Mouse (Mus musculus) cerebellum, postnatal 36 days (tissue): ENCODE measurements around the gene Syt2.

Experiments used
- DNase-seq, 2 experiments: peaks; one replicate each; pipeline ENCODE4 v3.0.0; 2021 to 2022; ENCODE audit warnings: mixed read lengths in 2 of 2

The Syt2 gene

DNA sequence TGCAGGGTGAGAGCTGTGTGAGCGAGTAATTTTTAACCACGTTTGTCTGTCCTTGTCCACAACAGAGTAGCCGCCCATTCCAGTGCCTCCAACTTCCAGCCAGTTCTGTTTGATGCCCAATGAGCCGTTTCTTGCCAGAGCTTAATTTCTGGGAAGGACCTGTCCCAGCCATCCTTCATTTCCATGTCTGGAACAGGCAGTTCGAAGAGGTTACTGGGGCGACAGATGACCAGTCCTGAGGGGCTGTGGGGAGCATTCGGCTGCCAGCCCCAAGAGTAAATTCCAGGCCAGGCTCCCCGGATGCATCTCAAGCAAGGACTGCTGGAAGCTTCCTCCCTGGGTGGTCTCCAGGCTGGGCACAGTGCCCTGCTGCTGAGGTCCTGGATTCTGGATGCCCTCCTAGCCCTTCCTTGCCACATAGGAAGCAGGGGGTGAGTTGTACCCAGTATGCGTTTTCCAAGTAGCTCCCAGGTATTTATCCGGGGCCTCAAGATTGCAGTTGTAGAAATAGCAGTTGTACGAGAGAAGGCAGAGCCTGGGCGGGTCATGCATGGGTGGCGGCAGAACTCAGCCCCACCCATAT is 4.9 kb downstream of the Syt2 start:
- DNase-seq, result peak; percentile 48 to 54

DNA sequence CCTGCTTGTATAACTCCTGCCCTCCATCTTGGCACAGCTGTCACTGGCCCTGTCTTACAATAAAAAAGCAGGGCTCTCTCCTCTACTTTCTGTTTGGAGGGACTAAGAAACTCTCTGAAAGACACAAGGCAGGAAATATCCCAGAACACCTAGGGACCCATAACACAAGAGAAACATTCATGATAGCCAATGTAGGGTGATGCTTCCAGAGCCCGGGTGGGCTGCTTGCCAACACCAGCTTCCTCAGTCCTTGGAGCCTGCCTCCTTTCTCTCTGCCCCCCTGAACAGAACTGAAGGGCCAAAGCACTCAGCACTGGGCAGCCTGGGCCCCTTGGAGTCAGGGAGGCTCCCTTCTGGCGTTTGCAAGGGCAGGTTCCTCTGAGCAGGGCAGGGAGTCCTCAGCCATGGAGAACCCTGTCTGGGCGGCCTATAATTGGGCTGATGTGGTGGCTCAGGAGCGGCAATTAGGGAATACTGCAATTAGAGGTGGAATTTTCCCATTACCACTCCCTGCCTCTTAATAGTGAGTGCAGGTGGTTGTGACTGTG is 5.4 kb downstream of the Syt2 start:
- peak; percentile 61 to 62 for DNase-seq

- DNase-seq, result no peak
Measured at GRCm38 (mm10) chr1:134653603-134654257, 7.3 kb downstream of the Syt2 start.

- no peak for DNase-seq
Measured at GRCm38 (mm10) chr1:134658841-134659240, 12.4 kb downstream of the Syt2 start.

GRCm38 (mm10) chr1:134660163-134660562 is 13.7 kb downstream of the Syt2 start:
- DNase-seq, result no peak

DNA sequence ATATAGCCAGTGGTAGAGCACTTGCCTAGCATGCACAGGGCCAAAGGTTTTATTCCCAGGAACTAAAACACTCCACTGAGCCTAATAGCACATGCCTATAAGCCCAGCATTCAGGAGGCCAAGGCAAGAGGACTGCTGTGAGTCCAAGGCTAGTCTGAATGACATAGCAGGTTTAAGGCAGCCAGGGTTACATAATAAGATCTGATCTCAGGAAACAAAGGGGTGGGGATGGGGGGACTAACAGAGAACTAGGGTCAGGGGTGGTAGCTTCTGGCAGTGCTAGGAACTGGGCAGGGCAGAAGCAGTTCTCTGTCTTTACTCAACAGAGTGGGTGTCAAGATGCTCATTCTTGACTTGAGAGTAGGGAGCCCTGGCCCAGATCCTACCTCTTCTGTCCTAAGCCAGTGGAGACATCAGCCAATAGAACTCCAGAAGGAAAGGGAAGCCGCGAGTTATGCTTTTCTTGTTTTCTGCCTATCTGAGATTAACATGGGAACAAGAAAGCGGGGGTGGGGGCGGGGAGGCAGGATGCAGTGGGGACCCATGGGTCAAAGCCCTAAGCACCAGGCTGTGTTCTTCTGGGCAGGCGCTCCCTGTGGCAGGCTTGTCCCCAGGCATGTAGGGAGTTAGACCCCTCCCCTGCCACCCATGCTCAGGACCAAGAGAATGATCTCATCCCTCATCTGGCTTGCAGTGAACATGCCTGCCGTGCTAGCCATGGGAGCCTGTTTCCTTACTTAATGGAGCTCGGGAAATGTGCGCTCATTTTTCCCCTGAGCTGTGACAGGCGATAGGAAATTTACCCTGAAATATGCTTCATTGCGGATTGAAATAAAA is 25.0 kb downstream of the Syt2 start:
- no peak for DNase-seq

- DNase-seq, result peak; percentile 58 to 70
Measured at GRCm38 (mm10) chr1:134674312-134674711, 27.8 kb downstream of the Syt2 start.

DNA sequence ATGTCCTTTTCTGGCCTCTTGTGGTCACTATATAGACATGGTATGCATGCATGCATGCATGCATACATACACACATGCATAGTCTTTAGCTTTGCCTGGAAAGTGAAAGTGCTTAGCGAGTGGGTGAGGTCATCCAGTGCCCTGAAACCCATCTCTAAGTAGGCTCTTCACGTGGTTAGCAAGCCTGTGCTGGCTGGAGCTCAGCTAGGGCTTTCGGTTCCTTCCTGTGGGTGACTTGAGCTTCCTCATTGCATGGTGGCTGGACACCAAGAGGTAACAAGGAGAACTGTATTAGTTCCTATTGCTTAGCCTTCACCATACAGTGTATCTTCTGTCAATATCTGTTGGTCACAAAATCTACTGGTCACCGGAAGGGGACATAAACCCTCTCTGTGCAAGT is 33.0 kb downstream of the Syt2 start:
- DNase-seq, result no peak

GRCm38 (mm10) chr1:134680617-134681016 is 34.1 kb downstream of the Syt2 start:
- DNase-seq, result no peak

GRCm38 (mm10) chr1:134682460-134682859 is 36.0 kb downstream of the Syt2 start:
- DNase-seq, result no peak

GRCm38 (mm10) chr1:134686834-134687421 is 40.5 kb downstream of the Syt2 start:
- DNase-seq, result no peak

GRCm38 (mm10) chr1:134696302-134696701 is 49.8 kb downstream of the Syt2 start:
- DNase-seq, result no peak

- DNase-seq, result no peak
Measured at GRCm38 (mm10) chr1:134697073-134697472, 50.6 kb downstream of the Syt2 start.

DNA sequence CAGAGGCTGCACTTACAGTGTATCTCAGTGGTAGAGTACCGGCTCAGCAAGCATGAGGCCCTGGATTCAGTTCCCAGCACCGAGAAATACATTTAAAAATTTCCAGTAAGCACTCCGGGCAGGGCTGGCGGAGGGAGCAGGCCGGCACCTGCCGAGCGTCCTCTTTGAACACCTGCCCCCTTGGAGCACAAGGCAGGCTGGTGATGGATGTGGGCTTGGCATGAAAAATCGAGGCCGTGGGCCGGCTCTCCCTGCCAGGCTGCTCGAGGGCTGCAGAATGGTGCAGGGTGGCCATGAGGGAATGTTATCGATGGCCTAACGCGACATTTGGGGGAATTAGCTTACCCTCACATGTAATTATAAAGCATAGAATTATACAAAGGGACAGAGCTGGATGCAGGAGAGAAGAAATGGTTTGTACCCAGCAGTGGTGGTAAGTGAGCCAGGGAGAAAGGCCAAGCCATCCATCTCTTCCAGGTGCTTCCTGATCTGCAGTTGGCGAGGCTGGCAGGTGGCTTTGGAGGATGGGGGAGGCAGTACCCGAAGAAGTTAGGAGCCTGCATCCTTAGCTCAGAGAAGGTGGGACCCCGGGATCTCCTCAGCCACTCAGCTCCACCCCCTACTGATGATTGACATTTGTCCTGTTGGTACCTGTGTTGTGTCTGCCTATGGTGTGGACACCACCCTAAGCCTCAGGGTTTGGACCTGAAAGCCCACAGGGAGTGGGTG is 51.2 kb downstream of the Syt2 start:
- peak; percentile 50 to 52 for DNase-seq

- DNase-seq, result peak; percentile 48 to 54
Measured at GRCm38 (mm10) chr1:134698486-134698885, 52.0 kb downstream of the Syt2 start.

- peak; percentile 82 to 86 for DNase-seq
Measured at GRCm38 (mm10) chr1:134699390-134699789, 52.9 kb downstream of the Syt2 start.

- DNase-seq, result peak in 1 of 2 experiments; percentile 43
Measured at GRCm38 (mm10) chr1:134700151-134700550, 53.7 kb downstream of the Syt2 start.

- no peak for DNase-seq
Measured at GRCm38 (mm10) chr1:134700634-134701033, 54.2 kb downstream of the Syt2 start.

DNA sequence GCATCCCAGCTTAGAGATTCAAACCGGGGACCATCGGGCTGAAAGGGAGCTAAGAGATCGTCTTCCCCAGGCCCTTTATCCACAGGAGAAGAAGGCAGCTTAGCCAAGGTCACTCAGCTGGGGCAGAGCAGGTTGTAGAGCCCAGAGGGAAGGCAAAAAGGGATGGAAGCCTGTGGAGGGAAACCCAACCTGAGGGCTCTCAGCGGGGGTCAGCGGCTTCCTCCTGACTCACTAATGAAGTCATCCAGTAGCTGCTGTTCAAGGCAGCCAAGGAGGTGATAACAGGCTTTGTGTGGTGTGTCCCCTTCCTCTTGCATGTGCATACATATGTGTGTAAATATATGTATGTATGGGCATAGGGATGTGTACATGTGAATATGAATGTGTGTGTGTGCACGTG is 54.7 kb downstream of the Syt2 start:
- DNase-seq, result peak in 1 of 2 experiments; percentile 47

DNA sequence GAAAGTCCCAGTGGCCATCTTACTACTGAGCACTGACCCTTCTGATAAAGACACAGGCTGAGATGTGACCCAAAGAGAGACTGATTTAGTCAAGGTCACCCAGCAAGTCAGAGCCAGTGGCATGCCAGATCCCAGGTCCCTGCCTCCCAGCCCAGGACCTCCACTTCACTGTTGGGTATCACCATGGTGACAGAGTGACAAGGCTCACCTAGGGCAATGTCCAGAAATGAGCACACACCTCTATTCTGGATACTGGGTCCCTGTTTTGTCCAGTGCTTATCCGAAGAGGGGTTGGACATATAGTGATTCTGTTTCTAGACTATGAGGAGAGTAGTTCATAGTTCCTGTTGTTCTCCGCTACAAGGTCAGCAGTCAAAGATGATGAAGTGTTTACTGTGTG is 56.8 kb downstream of the Syt2 start:
- DNase-seq, result no peak

- DNase-seq, result peak; percentile 61 to 68
Measured at GRCm38 (mm10) chr1:134704396-134705306, 58.2 kb downstream of the Syt2 start.
